10 mouse cellular contexts compared by ENCODE assay signal in genomic region chr17:57219167-57219883, GRCm38 (mm10). TPM values are rescaled to one million over a fixed set of nuclear protein-coding genes. Genes with fewer than 3 reads are reported as not detected.
A peak's percentile ranks its signal among the peaks of the same experiment; 100 is the strongest.
DNase-seq lines count a peak whose midpoint lies in the region; ATAC-seq and TF ChIP-seq lines count a peak whose summit lies in the region.
"Had no signal": no experiment of that assay in that cellular context is flagged by ENCODE, and none has a peak within 500 bp of the region (broad histone marks: within the 10 kb centered on the region; RNA-seq: fewer than 3 reads in every experiment).

No protein-coding gene starts in this region.

- H3K9ac ChIP-seq in liver, embryonic 14.5 days (replicated peaks) = no peak overlapping the region
- H3K9ac ChIP-seq: stomach, embryonic 15.5 days had no signal

- peak; percentile 44 for DNase-seq in 3134 (ENCODE audit: extremely low read depth, insufficient read length, low spot score)
- DNase-seq in cerebellum, adult 2 months = peak; percentile 47 to 66
- DNase-seq in frontal cortex, postnatal 25 days (ENCODE audit: low spot score in 2 of 2) = peak; percentile 53 to 57
- peak; percentile 78 for DNase-seq in kidney, adult 2 months
- no peak for DNase-seq in liver, embryonic 14.5 days (ENCODE audit: low read depth in 3 of 3, low spot score in 3 of 3)
- DNase-seq in retina, postnatal 7 days (ENCODE audit: low read depth, low spot score) = peak; percentile 24
- peak; percentile 72 for DNase-seq in urinary bladder, postnatal 25 days (ENCODE audit: low spot score)

- peak; percentile 47 for TF ChIP-seq CTCF in E14TG2a.4 (conservative IDR thresholded peaks at IDR 0.05; ENCODE audit: low read length)
- TF ChIP-seq CTCF in cerebellum, adult 2 months (IDR thresholded peaks at IDR 0.05; ENCODE audit: borderline replicate concordance, insufficient read depth, low read depth, low read length) = peak; percentile 68
- TF ChIP-seq CTCF in kidney, adult 2 months (conservative IDR thresholded peaks at IDR 0.05; ENCODE audit: insufficient read depth, insufficient read length, low read depth, low read length) = peak; percentile 69
- TF ChIP-seq CTCF in liver, embryonic 14.5 days (IDR thresholded peaks at IDR 0.05; ENCODE audit: low read depth) = peak; percentile 89

- H3K4me2 ChIP-seq in liver, embryonic 14.5 days (ENCODE audit: low read depth) = no peak overlapping the region
- H3K4me2 ChIP-seq: stomach, embryonic 15.5 days had no signal

- H3K4me1 ChIP-seq in E14TG2a.4 (replicated peaks; ENCODE audit: low read depth, low read length) = peaks cover 20% of the 10 kb centered on the region
- H3K4me1 ChIP-seq in cerebellum, adult 2 months (ENCODE audit: control insufficient read depth, insufficient read depth, low read length) = no peaks in the 10 kb centered on the region
- H3K4me1 ChIP-seq in kidney, adult 2 months (ENCODE audit: control insufficient read depth, insufficient read depth, low read length) = no peaks in the 10 kb centered on the region
- H3K4me1 ChIP-seq in liver, embryonic 14.5 days (replicated peaks; ENCODE audit: control insufficient read depth in 2 of 2, insufficient read depth in 2 of 2, low read length in 1 of 2) = no peaks in the 10 kb centered on the region
- H3K4me1 ChIP-seq: stomach, embryonic 15.5 days had no signal

- no peak for TF ChIP-seq EP300 in liver, embryonic 14.5 days (IDR thresholded peaks at IDR 0.05; ENCODE audit: low read depth)

- no peak for TF ChIP-seq POLR2A in cerebellum, adult 2 months (IDR thresholded peaks at IDR 0.05; ENCODE audit: borderline replicate concordance, insufficient read depth, low read length)
- TF ChIP-seq POLR2A in kidney, adult 2 months (IDR thresholded peaks at IDR 0.05; ENCODE audit: low read depth, low read length) = no peak

- H3K27me3 ChIP-seq in E14TG2a.4 (ENCODE audit: insufficient read depth, low read length) = peaks cover 36% of the 10 kb centered on the region
- H3K27me3 ChIP-seq in cerebellum, adult 2 months (ENCODE audit: control insufficient read depth, insufficient read depth, low read length) = no peaks in the 10 kb centered on the region
- H3K27me3 ChIP-seq in kidney, adult 2 months (replicated peaks; ENCODE audit: control insufficient read depth, insufficient read depth, low read length) = no peaks in the 10 kb centered on the region
- no peaks in the 10 kb centered on the region for H3K27me3 ChIP-seq in liver, embryonic 14.5 days (ENCODE audit: control insufficient read depth, insufficient read depth, low read length)
- H3K27me3 ChIP-seq: stomach, embryonic 15.5 days had no signal

- H3K27ac ChIP-seq in cerebellum, adult 2 months (ENCODE audit: insufficient read depth, low read length) = no peak overlapping the region
- no peak overlapping the region for H3K27ac ChIP-seq in kidney, adult 2 months (ENCODE audit: insufficient read depth, low read depth, low read length)
- no peak overlapping the region for H3K27ac ChIP-seq in liver, embryonic 14.5 days
- H3K27ac ChIP-seq: stomach, embryonic 15.5 days had no signal

- 25% methylated on average over 11 of the region's 11 CpGs for WGBS in cerebellum, adult 2 months
- 22% methylated on average over 11 of the region's 11 CpGs for WGBS in kidney, adult 2 months
- WGBS in liver, embryonic 14.5 days (ENCODE audit: insufficient replicate concordance) = 22% methylated on average over 11 of the region's 11 CpGs

- H3K4me3 ChIP-seq in E14TG2a.4 (replicated peaks; ENCODE audit: low read length) = 0 out of 2 replicates have a peak overlapping the region, but pooled peaks have one; percentile 14
- H3K4me3 ChIP-seq in cerebellum, adult 2 months (replicated peaks; ENCODE audit: insufficient read depth, low read depth, low read length) = no peak overlapping the region
- no peak overlapping the region for H3K4me3 ChIP-seq in kidney, adult 2 months (ENCODE audit: insufficient read depth, low read depth, low read length)
- H3K4me3 ChIP-seq in liver, embryonic 14.5 days (ENCODE audit: insufficient read depth in 1 of 2, low read depth in 2 of 2, low read length in 2 of 2) = no peak overlapping the region
- H3K4me3 ChIP-seq: stomach, embryonic 15.5 days had no signal

- H3K36me3 ChIP-seq in E14TG2a.4 (ENCODE audit: insufficient read depth, low read length) = no peaks in the 10 kb centered on the region
- no peaks in the 10 kb centered on the region for H3K36me3 ChIP-seq in kidney, adult 2 months (ENCODE audit: control insufficient read depth, insufficient read depth, low read length)
- H3K36me3 ChIP-seq in liver, embryonic 14.5 days (replicated peaks; ENCODE audit: control insufficient read depth, insufficient read depth, low read depth) = no peaks in the 10 kb centered on the region
- H3K36me3 ChIP-seq: stomach, embryonic 15.5 days had no signal

- H3K9me3 ChIP-seq in E14TG2a.4 (ENCODE audit: low read length) = peaks cover 18% of the 10 kb centered on the region
- no peaks in the 10 kb centered on the region for H3K9me3 ChIP-seq in liver, embryonic 14.5 days (ENCODE audit: control insufficient read depth, low read length)
- H3K9me3 ChIP-seq: stomach, embryonic 15.5 days had no signal

- ATAC-seq in liver, embryonic 14.5 days (ENCODE audit: insufficient read depth) = no peak

RNA-seq across cellular contexts. Expression of gene C3, which starts 8.6 kb away (rescaled TPM):
- polyA plus RNA-seq in cerebellum, adult 2 months (2012; rRNA removed) = 1.1 and 1.3 TPM in 2 replicates
- 51.5 and 69.4 TPM in 2 replicates for polyA plus RNA-seq in kidney, adult 2 months (2012; rRNA removed)
- 207 and 240 TPM in 2 replicates for polyA plus RNA-seq in liver, embryonic 14.5 days (2012; rRNA removed)
- polyA plus RNA-seq in liver, embryonic 14.5 days (2014; fragmentation: Nextera tagmentation; extraction: Ambion mirVana) = 200 and 205 TPM in 2 replicates

RNA-seq across cellular contexts. Expression of gene Tnfsf14, which starts 25.3 kb away (rescaled TPM):
- not detected in 2 replicates for polyA plus RNA-seq in cerebellum, adult 2 months (2012; rRNA removed)
- polyA plus RNA-seq in kidney, adult 2 months (2012; rRNA removed) = 0.35 and 0.44 TPM in 2 replicates
- 1.5 and 1.9 TPM in 2 replicates for polyA plus RNA-seq in liver, embryonic 14.5 days (2012; rRNA removed)
- 0.51 and 0.75 TPM in 2 replicates for polyA plus RNA-seq in liver, embryonic 14.5 days (2014; fragmentation: Nextera tagmentation; extraction: Ambion mirVana)
- polyA plus RNA-seq: heart, embryonic 14.5 days had no signal

RNA-seq across cellular contexts. Expression of gene Gpr108, which starts 28.9 kb away (rescaled TPM):
- polyA plus RNA-seq in cerebellum, adult 2 months (2012; rRNA removed) = 44.0 and 46.9 TPM in 2 replicates
- polyA plus RNA-seq in kidney, adult 2 months (2012; rRNA removed) = 36.7 and 39.6 TPM in 2 replicates
- polyA plus RNA-seq in liver, embryonic 14.5 days (2012; rRNA removed) = 7.6 and 8.5 TPM in 2 replicates
- 12.0 and 12.8 TPM in 2 replicates for polyA plus RNA-seq in liver, embryonic 14.5 days (2014; fragmentation: Nextera tagmentation; extraction: Ambion mirVana)

RNA-seq across cellular contexts. Expression of gene Trip10, which starts 29.9 kb away (rescaled TPM):
- 8.5 and 10.1 TPM in 2 replicates for polyA plus RNA-seq in cerebellum, adult 2 months (2012; rRNA removed)
- polyA plus RNA-seq in kidney, adult 2 months (2012; rRNA removed) = 30.4 and 35.6 TPM in 2 replicates
- polyA plus RNA-seq in liver, embryonic 14.5 days (2012; rRNA removed) = 4.4 and 6.6 TPM in 2 replicates
- polyA plus RNA-seq in liver, embryonic 14.5 days (2014; fragmentation: Nextera tagmentation; extraction: Ambion mirVana) = 5.5 and 6.0 TPM in 2 replicates

RNA-seq across cellular contexts. Expression of gene Vav1, which starts 59.6 kb away (rescaled TPM):
- 1.2 and 1.5 TPM in 2 replicates for polyA plus RNA-seq in cerebellum, adult 2 months (2012; rRNA removed)
- polyA plus RNA-seq in kidney, adult 2 months (2012; rRNA removed) = 1.1 and 3.4 TPM in 2 replicates
- polyA plus RNA-seq in liver, embryonic 14.5 days (2012; rRNA removed) = 4.6 and 6.9 TPM in 2 replicates
- polyA plus RNA-seq in liver, embryonic 14.5 days (2014; fragmentation: Nextera tagmentation; extraction: Ambion mirVana) = 10.7 and 11.0 TPM in 2 replicates

Comparison
In these comparisons a context has a peak if more than half of its experiments do, and no peak if none do; other contexts are left out.
1. DNase-seq: peak in 3134 (single experiment), cerebellum, adult 2 months (2 of 2), frontal cortex, postnatal 25 days (2 of 2), kidney, adult 2 months (single experiment), retina, postnatal 7 days (single experiment) and urinary bladder, postnatal 25 days (single experiment); none in liver, embryonic 14.5 days (0 of 3).
2. RNA of gene C3, which starts 8.6 kb away (polyA plus RNA-seq): 200 to 240 TPM in liver, embryonic 14.5 days and 51.5 to 69.4 TPM in kidney, adult 2 months; 1.1 to 1.3 TPM in cerebellum, adult 2 months; every median in the first group is over 10 times any median in the second.
3. Peak in every context shown above with its lines, with median percentiles within 50 percentile points of each other: CTCF ChIP-seq.